Mouse (Mus musculus): ENCODE measurements around the gene Hmgb4.

GRCm38 (mm10) chr4:128241854-128242356 lies 18.9 kb downstream of the Hmgb4 start:
- TF ChIP-seq CTCF (IDR thresholded peaks at IDR 0.05; ENCODE audit: borderline replicate concordance, insufficient read depth, low read depth, low read length) (no peak), POLR2A (IDR thresholded peaks at IDR 0.05; ENCODE audit: borderline replicate concordance, insufficient read depth, low read length) (no peak)
